Mouse (Mus musculus): Measurements from ENCODE around the gene Myh2. TPM values are rescaled to one million over a fixed set of nuclear protein-coding genes. Genes with fewer than 3 reads are reported as not detected.

The Myh2 gene
- 0.25 TPM for polyA plus RNA-seq (2014; fragmentation: Illumina TruSeq; extraction: RNeasy Lipid Tissue Mini Kit (QIAGEN cat#74804); ENCODE audit: low read depth, low replicate concordance)

GRCm38 (mm10) chr11:67170727-67171126 lies at the start of gene Myh2:
Myh2 (plus strand) TSS chr11:67171027.

GRCm38 (mm10) chr11:67199752-67200151 lies 28.9 kb downstream of the Myh2 start, which contains the start of gene Myh1:
Myh1 (plus strand) TSS chr11:67200052.

GRCm38 (mm10) chr11:67237481-67238079 lies 66.8 kb downstream of the Myh2 start, which contains the start of gene Myh4:
Myh4 (plus strand) TSS chr11:67238029.

Other genes starting within 250 kb of the Myh2 start
- gene Tmem238l, start 214.4 kb upstream of the Myh2 start, polyA plus RNA-seq (2014; fragmentation: Illumina TruSeq; extraction: RNeasy Lipid Tissue Mini Kit (QIAGEN cat#74804); ENCODE audit: low read depth, low replicate concordance), result 69.4 TPM
- 26.7 TPM for gene Tmem220, start 145.9 kb upstream of the Myh2 start, polyA plus RNA-seq (2014; fragmentation: Illumina TruSeq; extraction: RNeasy Lipid Tissue Mini Kit (QIAGEN cat#74804); ENCODE audit: low read depth, low replicate concordance)
- 79.4 TPM for gene Adprm, start 118.4 kb upstream of the Myh2 start, polyA plus RNA-seq (2014; fragmentation: Illumina TruSeq; extraction: RNeasy Lipid Tissue Mini Kit (QIAGEN cat#74804); ENCODE audit: low read depth, low replicate concordance)
- gene Sco1, start 118.4 kb upstream of the Myh2 start, polyA plus RNA-seq (2014; fragmentation: Illumina TruSeq; extraction: RNeasy Lipid Tissue Mini Kit (QIAGEN cat#74804); ENCODE audit: low read depth, low replicate concordance), result 70.2 TPM
- gene Myh3, start 92.7 kb upstream of the Myh2 start, polyA plus RNA-seq (2014; fragmentation: Illumina TruSeq; extraction: RNeasy Lipid Tissue Mini Kit (QIAGEN cat#74804); ENCODE audit: low read depth, low replicate concordance), result not detected
- not detected for gene Myh1, start 29.0 kb downstream of the Myh2 start, polyA plus RNA-seq (2014; fragmentation: Illumina TruSeq; extraction: RNeasy Lipid Tissue Mini Kit (QIAGEN cat#74804); ENCODE audit: low read depth, low replicate concordance)
- gene Myh4, start 67.0 kb downstream of the Myh2 start, polyA plus RNA-seq (2014; fragmentation: Illumina TruSeq; extraction: RNeasy Lipid Tissue Mini Kit (QIAGEN cat#74804); ENCODE audit: low read depth, low replicate concordance), result not detected
- gene Myh8, start 106.1 kb downstream of the Myh2 start, polyA plus RNA-seq (2014; fragmentation: Illumina TruSeq; extraction: RNeasy Lipid Tissue Mini Kit (QIAGEN cat#74804); ENCODE audit: low read depth, low replicate concordance), result not detected
- gene Myh13, start 150.6 kb downstream of the Myh2 start, polyA plus RNA-seq (2014; fragmentation: Illumina TruSeq; extraction: RNeasy Lipid Tissue Mini Kit (QIAGEN cat#74804); ENCODE audit: low read depth, low replicate concordance), result not detected

Measured in sigmoid colon, adult 10 weeks (tissue).